Mouse (Mus musculus) embryonic facial prominence, embryonic 15.5 days (tissue): ENCODE measurements around the gene Clasp2. TPM values are rescaled to one million over a fixed set of nuclear protein-coding genes. Genes with fewer than 3 reads are reported as not detected.

Source experiments
- ATAC-seq: fragments of 200-750 bp; cut with Nextera tagmentation; 2 replicates; pipeline ENCODE4 v1.8.0; 2017; ENCODE audit warnings: low read depth, moderate TSS enrichment; ENCODE audit not compliant: insufficient number of reproducible peaks, low FRiP score, low TSS enrichment
- H3K27ac ChIP-seq: fragments of 300-500 bp; sonication (generic); replicated peaks from 2 replicates; pipeline ENCODE4 v1.5.1; 2015; ENCODE audit warnings: mild to moderate bottlenecking, inconsistent platforms
- H3K27me3 ChIP-seq: fragments of 300-500 bp; sonication (generic); 2 replicates; pipeline ENCODE4 v1.6.1; 2015; ENCODE audit warnings: inconsistent platforms
- H3K36me3 ChIP-seq: fragments of 300-500 bp; sonication (generic); 2 replicates; pipeline ENCODE4 v1.6.1; 2015; ENCODE audit warnings: mild to moderate bottlenecking, inconsistent platforms
- H3K4me1 ChIP-seq: fragments of 300-500 bp; sonication (generic); 2 replicates; pipeline ENCODE4 v1.6.1; 2015; ENCODE audit warnings: inconsistent platforms
- H3K4me2 ChIP-seq: fragments of 300-500 bp; sonication (generic); replicated peaks from 2 replicates; pipeline ENCODE4 v1.6.1; 2015; ENCODE audit warnings: mild to moderate bottlenecking, inconsistent platforms
- H3K4me3 ChIP-seq: fragments of 300-500 bp; sonication (generic); replicated peaks from 2 replicates; pipeline ENCODE4 v1.5.1; 2015; ENCODE audit warnings: mild to moderate bottlenecking, inconsistent platforms
- H3K9ac ChIP-seq: fragments of 300-500 bp; sonication (generic); 2 replicates; pipeline ENCODE4 v1.6.1; 2015; ENCODE audit warnings: inconsistent platforms
- H3K9me3 ChIP-seq: fragments of 300-500 bp; sonication (generic); replicated peaks from 2 replicates; pipeline ENCODE4 v1.6.1; 2016; ENCODE audit warnings: inconsistent platforms
- WGBS: fragments of 180-500 bp; shearing (Covaris S2); methylation state at CpG from one replicate; pipeline ENCODE4 v1.1.7; 2015; 5-methylcytosine and 5-hydroxymethylcytosine counted together
- polyA plus RNA-seq: library from polyadenylated mRNA; unstranded; fragments of >200 nt; fragmentation: Nextera tagmentation; extraction: Ambion mirVana; gene quantifications from 2 replicates; pipeline ENCODE4 v1.2.1, GENCODE M21; 2015

Gene Clasp2
- polyA plus RNA-seq, 1 experiment from 2014 or later = 22.3 TPM

DNA sequence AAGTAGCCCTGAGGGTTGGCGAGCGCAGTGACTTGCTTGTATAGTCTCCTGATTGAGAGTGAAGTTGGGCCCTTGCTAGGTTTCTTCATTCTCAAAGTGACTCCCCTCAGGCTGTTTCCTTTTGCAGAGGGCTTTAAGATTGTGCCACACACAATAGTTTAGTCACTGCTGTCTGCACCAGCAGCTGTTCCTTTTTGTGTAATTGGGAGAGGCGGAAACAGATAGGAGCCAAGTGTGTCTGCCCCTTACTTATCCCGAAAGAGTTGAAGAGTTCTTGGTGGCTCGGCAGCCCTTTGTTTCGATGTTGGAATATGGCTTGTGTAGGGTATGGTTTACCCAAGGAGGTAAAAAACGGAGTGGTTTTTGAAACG, 190.8 kb downstream of the Clasp2 start:
- Histone ChIP-seq H3K36me3 (no peaks in the 10 kb centered on the region), H3K27me3 (no peaks in the 10 kb centered on the region), H3K4me3 (peak overlapping the region; percentile 97), H3K9ac (peak overlapping the region; percentile 89), H3K4me1 (peaks cover 29% of the 10 kb centered on the region), H3K4me2 (peak overlapping the region; percentile 71), H3K27ac (peak overlapping the region; percentile 89), H3K9me3 (no peaks in the 10 kb centered on the region)
- ATAC-seq = no peak
- WGBS = 2% methylated on average over 8 of the region's 8 CpGs

DNA sequence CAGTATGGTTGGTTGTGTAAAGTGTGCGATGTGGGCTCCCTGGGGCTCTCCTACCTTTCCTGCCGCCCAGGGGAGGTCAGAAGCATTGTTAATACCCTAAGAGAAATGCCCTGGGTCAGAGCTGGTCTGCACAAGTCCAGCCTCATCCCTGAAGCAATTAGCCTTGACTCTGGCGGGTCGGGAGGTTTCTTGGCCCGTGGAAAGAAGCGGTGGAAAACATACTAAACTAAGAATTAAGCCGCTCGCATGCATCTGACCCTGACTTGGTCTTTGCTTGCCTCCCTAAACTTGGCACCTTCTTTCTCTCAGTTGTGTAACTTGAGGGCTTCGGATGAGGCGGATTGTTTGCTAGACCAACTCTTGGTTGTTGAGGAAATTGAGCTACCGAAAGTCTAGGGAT, 191.2 kb downstream of the Clasp2 start:
- Histone ChIP-seq H3K36me3 (no peaks in the 10 kb centered on the region), H3K9me3 (no peaks in the 10 kb centered on the region), H3K4me3 (peak overlapping the region; percentile 97), H3K27me3 (no peaks in the 10 kb centered on the region), H3K4me2 (peak overlapping the region; percentile 71), H3K4me1 (peaks cover 29% of the 10 kb centered on the region), H3K27ac (0 out of 2 replicates have a peak overlapping the region, but pooled peaks have one; percentile 89), H3K9ac (peak overlapping the region; percentile 89)
- no peak for ATAC-seq
- 16% methylated on average over 11 of the region's 11 CpGs for WGBS

DNA sequence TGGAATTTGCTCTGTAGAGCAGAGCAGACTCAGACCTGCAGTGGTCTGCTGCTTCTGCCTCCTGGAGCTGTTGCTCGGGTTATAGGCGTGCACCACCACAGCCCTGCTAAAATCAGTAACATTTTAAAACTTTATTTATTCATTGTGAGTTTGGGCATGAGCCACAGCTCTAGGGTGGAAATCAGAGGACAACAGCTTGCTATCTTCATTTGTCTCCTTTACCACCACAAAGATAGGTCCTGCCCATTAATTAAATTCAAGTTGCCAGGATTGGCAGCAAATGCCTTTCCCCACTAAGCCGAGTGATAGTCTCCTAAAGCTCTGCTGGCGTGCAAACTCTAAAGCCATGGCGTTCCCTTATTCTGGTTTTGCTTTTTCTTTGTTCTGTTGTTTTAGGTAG, 194.4 kb downstream of the Clasp2 start:
- H3K9ac ChIP-seq = no peak overlapping the region
- no peak overlapping the region for H3K27ac ChIP-seq
- 72% methylated on average over 5 of the region's 5 CpGs for WGBS
- H3K4me3 ChIP-seq = no peak overlapping the region
- H3K36me3 ChIP-seq = no peaks in the 10 kb centered on the region
- ATAC-seq = no peak
- H3K27me3 ChIP-seq = no peaks in the 10 kb centered on the region
- no peak overlapping the region for H3K4me2 ChIP-seq
- H3K4me1 ChIP-seq = peaks cover 27% of the 10 kb centered on the region
- no peaks in the 10 kb centered on the region for H3K9me3 ChIP-seq

- no peak overlapping the region for H3K4me2 ChIP-seq
- WGBS = 81% methylated on average over 9 of the region's 9 CpGs
- 0 out of 2 replicates have a peak, but pooled peaks cover 12% of the 10 kb centered on the region for H3K4me1 ChIP-seq
- no peak for ATAC-seq
- no peak overlapping the region for H3K9ac ChIP-seq
- no peaks in the 10 kb centered on the region for H3K36me3 ChIP-seq
- no peaks in the 10 kb centered on the region for H3K9me3 ChIP-seq
- H3K27me3 ChIP-seq = no peaks in the 10 kb centered on the region
- H3K27ac ChIP-seq = no peak overlapping the region
- H3K4me3 ChIP-seq = no peak overlapping the region
Measured at GRCm38 (mm10) chr9:113939063-113939850, 198.0 kb downstream of the Clasp2 start.

- Histone ChIP-seq H3K9me3 (no peaks in the 10 kb centered on the region), H3K27me3 (no peaks in the 10 kb centered on the region)
Measured at GRCm38 (mm10) chr9:113941103-113941805, 200.0 kb downstream of the Clasp2 start.

GRCm38 (mm10) chr9:113943372-113943771, 202.1 kb downstream of the Clasp2 start:
- Histone ChIP-seq H3K9ac (no peak overlapping the region), H3K4me1 (0 out of 2 replicates have a peak, but pooled peaks cover 5% of the 10 kb centered on the region), H3K27ac (no peak overlapping the region), H3K4me2 (no peak overlapping the region), H3K4me3 (no peak overlapping the region), H3K36me3 (peaks cover 22% of the 10 kb centered on the region), H3K9me3 (no peaks in the 10 kb centered on the region), H3K27me3 (no peaks in the 10 kb centered on the region)
- 100% methylated on average over 1 of the region's 1 CpGs for WGBS
- ATAC-seq = no peak

More at GRCm38 (mm10) chr9:113941103-113941805, 200.0 kb downstream of the Clasp2 start:
- Histone ChIP-seq H3K9ac (no peak overlapping the region), H3K4me2 (no peak overlapping the region), H3K27ac (no peak overlapping the region), H3K4me3 (no peak overlapping the region), H3K4me1 (0 out of 2 replicates have a peak, but pooled peaks cover 6% of the 10 kb centered on the region), H3K36me3 (peaks cover 14% of the 10 kb centered on the region)
- WGBS = 81% methylated on average over 3 of the region's 3 CpGs
- ATAC-seq = no peak

DNA sequence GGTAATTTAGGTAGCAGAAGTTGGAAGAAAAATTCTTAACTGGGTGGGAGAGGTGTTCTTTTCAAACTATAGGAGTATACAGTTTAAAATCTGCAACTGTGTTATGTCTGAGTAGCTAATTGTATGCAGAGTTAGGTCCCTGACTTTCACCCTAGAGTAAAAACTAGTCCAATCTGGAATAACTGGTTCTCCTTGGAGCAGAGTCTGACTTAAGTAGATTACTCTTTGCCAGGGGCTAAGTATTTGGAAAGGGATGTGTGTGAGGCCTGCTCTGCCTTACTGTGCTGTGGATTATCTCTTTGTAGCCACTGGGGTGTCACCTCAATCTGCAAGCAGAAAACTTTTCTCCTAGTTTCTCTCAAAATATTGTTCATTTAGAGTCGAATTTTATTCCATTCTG, 205.9 kb downstream of the Clasp2 start:
- H3K4me1 ChIP-seq = no peaks in the 10 kb centered on the region
- peaks cover 27% of the 10 kb centered on the region for H3K36me3 ChIP-seq
- H3K4me2 ChIP-seq = no peak overlapping the region
- H3K27ac ChIP-seq = no peak overlapping the region
- H3K9ac ChIP-seq = no peak overlapping the region
- H3K9me3 ChIP-seq = no peaks in the 10 kb centered on the region
- WGBS = 76% methylated on average over 1 of the region's 1 CpGs
- H3K27me3 ChIP-seq = no peaks in the 10 kb centered on the region
- no peak overlapping the region for H3K4me3 ChIP-seq
- ATAC-seq = no peak; the same call in 1 of the 2 replicates

- ATAC-seq = no peak
- H3K4me2 ChIP-seq = no peak overlapping the region
- no peaks in the 10 kb centered on the region for H3K27me3 ChIP-seq
- H3K9me3 ChIP-seq = no peaks in the 10 kb centered on the region
- no peak overlapping the region for H3K4me3 ChIP-seq
- H3K9ac ChIP-seq = no peak overlapping the region
- 95% methylated on average over 4 of the region's 4 CpGs for WGBS
- no peaks in the 10 kb centered on the region for H3K4me1 ChIP-seq
- peaks cover 60% of the 10 kb centered on the region for H3K36me3 ChIP-seq
- no peak overlapping the region for H3K27ac ChIP-seq
Measured at GRCm38 (mm10) chr9:113957777-113958176, 216.5 kb downstream of the Clasp2 start.

DNA sequence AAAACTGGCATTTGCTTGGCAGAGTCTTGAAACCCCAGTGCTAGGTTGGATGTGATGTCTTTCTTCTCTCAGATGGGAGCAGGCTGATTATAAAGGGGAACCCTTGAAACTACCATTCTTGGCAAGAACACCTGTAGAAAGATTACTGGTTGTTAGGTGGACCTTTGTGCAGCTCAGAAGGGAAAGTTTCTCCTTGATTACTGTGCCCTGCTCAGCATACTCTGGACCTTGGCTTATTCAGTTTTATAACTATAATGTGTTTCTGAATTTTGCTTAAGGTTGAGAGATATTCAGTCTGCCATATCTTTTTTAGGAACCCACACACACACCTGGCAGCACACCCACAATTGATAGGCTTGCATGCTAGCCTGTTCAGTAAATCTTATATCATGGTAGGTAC, 222.4 kb downstream of the Clasp2 start:
- ATAC-seq = no peak
- Histone ChIP-seq H3K9me3 (no peaks in the 10 kb centered on the region), H3K36me3 (peaks cover 73% of the 10 kb centered on the region), H3K4me3 (no peak overlapping the region), H3K27ac (no peak overlapping the region), H3K4me2 (no peak overlapping the region), H3K4me1 (no peaks in the 10 kb centered on the region), H3K9ac (no peak overlapping the region), H3K27me3 (no peaks in the 10 kb centered on the region)

DNA sequence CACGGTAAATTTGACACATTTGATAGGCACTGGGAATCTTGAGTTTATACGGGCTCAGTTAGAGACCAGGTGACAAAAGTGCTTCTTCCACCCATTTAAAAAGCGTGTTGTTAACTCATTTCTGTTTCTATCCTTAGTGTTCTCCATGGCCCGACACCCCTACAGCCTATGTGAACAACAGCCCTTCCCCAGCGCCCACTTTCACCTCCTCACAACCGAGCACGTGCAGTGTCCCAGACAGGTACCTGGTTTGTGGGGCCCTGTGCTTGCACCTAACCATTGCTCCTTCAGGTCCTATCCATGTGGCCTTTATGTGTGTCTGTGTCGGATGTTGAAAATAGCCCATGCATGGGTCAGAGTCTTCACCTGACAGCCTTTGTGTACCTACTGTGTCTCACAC, 223.1 kb downstream of the Clasp2 start:
- H3K27me3 ChIP-seq = no peaks in the 10 kb centered on the region
- H3K4me3 ChIP-seq = no peak overlapping the region
- no peak overlapping the region for H3K9ac ChIP-seq
- H3K4me2 ChIP-seq = no peak overlapping the region
- WGBS = 92% methylated on average over 8 of the region's 8 CpGs
- no peak overlapping the region for H3K27ac ChIP-seq
- no peaks in the 10 kb centered on the region for H3K9me3 ChIP-seq
- no peak for ATAC-seq
- no peaks in the 10 kb centered on the region for H3K4me1 ChIP-seq
- peaks cover 74% of the 10 kb centered on the region for H3K36me3 ChIP-seq

DNA sequence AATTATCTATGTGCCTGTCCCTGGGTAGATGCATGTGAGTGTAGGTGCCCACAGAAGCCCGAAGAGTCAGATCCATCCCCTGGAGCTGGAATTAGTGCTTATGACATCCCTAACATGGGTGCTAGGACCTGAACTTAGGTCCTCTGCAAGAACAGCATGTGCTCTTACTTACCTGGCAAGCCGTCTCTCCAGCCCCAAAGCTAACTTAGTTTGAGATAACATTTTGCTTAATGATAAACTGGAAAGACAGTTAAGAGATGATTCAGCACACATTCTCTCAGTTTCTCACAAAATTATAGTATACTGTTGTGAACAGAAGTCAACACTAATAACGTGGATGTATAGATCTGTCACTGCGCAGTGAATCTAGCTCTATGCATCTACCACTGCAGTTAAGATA, 225.6 kb downstream of the Clasp2 start:
- no peaks in the 10 kb centered on the region for H3K9me3 ChIP-seq
- ATAC-seq = no peak
- H3K36me3 ChIP-seq = peaks cover 78% of the 10 kb centered on the region
- no peaks in the 10 kb centered on the region for H3K27me3 ChIP-seq
- no peak overlapping the region for H3K9ac ChIP-seq
- 93% methylated on average over 4 of the region's 4 CpGs for WGBS
- no peak overlapping the region for H3K4me3 ChIP-seq
- no peaks in the 10 kb centered on the region for H3K4me1 ChIP-seq
- H3K27ac ChIP-seq = no peak overlapping the region
- H3K4me2 ChIP-seq = no peak overlapping the region
